Mouse (Mus musculus) kidney, postnatal 36 days (tissue): ENCODE measurements at regions not wholly inside any gene's neighbourhood (a gene's known extent, or its start where the extent isn't known, plus 50 kb on each side); places are given as distances from the start of the nearest gene placed in this dataset.

ENCODE experiments used
- DNase-seq, 2 experiments: peaks; one replicate each; pipeline ENCODE4 v3.0.0; 2021 to 2022; ENCODE audit warnings: mixed read lengths in 2 of 2

DNA sequence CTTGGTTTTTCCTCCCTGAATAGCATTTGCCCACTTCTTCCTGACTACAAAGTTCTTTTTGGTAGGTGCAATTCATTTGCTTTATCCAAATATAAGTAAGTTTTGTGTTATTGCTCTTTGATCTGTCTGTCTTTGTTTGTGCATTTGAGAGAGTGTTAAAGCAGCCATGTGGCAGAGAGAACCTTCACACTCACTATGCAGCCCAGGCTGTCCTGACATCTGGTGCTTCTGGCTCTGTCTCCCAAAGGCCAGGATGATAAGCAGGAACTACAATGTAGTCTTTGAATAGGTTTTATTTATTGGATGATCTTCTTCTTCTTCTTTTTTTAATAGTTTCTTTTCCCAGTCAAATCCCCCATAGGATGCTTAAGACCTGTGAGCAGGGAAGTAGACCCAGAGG lies 726.7 kb downstream of the Gm10283 start:
- DNase-seq, result no peak

DNA sequence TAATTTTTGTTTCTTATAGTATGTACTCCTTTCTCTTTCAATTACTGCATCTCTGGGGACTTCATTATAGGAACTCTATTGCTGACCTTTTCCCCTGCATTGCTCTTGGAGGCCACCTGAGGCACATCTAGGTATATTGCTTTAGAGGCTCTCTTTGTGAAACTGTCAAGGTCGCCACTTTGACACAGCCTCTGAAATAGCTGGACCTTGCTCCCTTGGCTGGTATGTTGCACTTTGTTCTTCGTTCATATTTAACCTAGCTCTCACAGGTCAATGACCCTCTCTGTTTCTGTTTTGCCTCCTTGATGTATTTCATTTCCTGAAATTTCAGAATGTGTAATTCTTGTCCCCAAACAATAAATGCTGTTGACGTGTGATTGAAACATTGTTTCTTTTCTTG lies 734.9 kb downstream of the Gm10283 start:
- peak; percentile 54 to 69 for DNase-seq
